8 mouse cellular contexts compared by ENCODE assay signal in genomic region chr14:34501447-34501803, GRCm38 (mm10). TPM values are rescaled to one million over a fixed set of nuclear protein-coding genes. Genes with fewer than 3 reads are reported as not detected.
A peak's percentile ranks its signal among the peaks of the same experiment; 100 is the strongest.
DNase-seq lines count a peak whose midpoint lies in the region; ATAC-seq and TF ChIP-seq lines count a peak whose summit lies in the region.

No protein-coding gene starts in this region.

- H3K27me3 ChIP-seq in heart, embryonic 16.5 days (ENCODE audit: control insufficient read depth, insufficient read depth, low read length), result no peaks in the 10 kb centered on the region; the same call in 1 of the 2 replicates
- peaks cover 12% of the 10 kb centered on the region for H3K27me3 ChIP-seq in midbrain, embryonic 10.5 days (ENCODE audit: low read depth, poor library complexity, severe bottlenecking)

- peak overlapping the region; percentile 76 for H3K4me3 ChIP-seq in left cerebral cortex, adult 2 months
- H3K4me3 ChIP-seq in heart, embryonic 16.5 days (ENCODE audit: low read length), result peak overlapping the region; percentile 87
- H3K4me3 ChIP-seq in midbrain, embryonic 10.5 days, result peak overlapping the region; percentile 89

- no peaks in the 10 kb centered on the region for H3K9me3 ChIP-seq in heart, embryonic 16.5 days (replicated peaks; ENCODE audit: control insufficient read depth, low read length)
- H3K9me3 ChIP-seq in midbrain, embryonic 10.5 days (replicated peaks), result no peaks in the 10 kb centered on the region

- DNase-seq in left cerebral cortex, adult 2 months (ENCODE audit: extremely low spot score in 1 of 2, low spot score in 2 of 2), result no peak
- DNase-seq in left cerebral cortex, postnatal 14 days (ENCODE audit: low spot score in 2 of 2), result no peak
- DNase-seq in ZHBTc4 (ENCODE audit: low read depth, low spot score), result peak; percentile 18
- DNase-seq in midbrain, embryonic 10.5 days (ENCODE audit: low spot score), result no peak
- no peak for DNase-seq in gastrocnemius, postnatal 25 days
- no peak for DNase-seq in gastrocnemius, postnatal 14 days

- no peaks in the 10 kb centered on the region for H3K36me3 ChIP-seq in heart, embryonic 16.5 days (ENCODE audit: control insufficient read depth, insufficient read depth)
- no peaks in the 10 kb centered on the region for H3K36me3 ChIP-seq in midbrain, embryonic 10.5 days

- no peak for ATAC-seq in heart, embryonic 16.5 days (replicated peaks; ENCODE audit: extremely low read depth, insufficient read depth, low FRiP score)
- ATAC-seq in erythroid progenitor cell, adult 5-6 weeks (replicated peaks; ENCODE audit: low FRiP score, poor library complexity, severe bottlenecking), result no peak

- no peak for TF ChIP-seq CTCF in left cerebral cortex, adult 2 months (IDR thresholded peaks at IDR 0.05)

- H3K4me1 ChIP-seq in heart, embryonic 16.5 days (ENCODE audit: control insufficient read depth, insufficient read depth, low read length), result peaks cover 51% of the 10 kb centered on the region
- peaks cover 42% of the 10 kb centered on the region for H3K4me1 ChIP-seq in midbrain, embryonic 10.5 days

- intact Hi-C loops in left cerebral cortex, adult 2 months (cut with DNase I), result loop anchor here (2.0 to 5.0 kb wide), 2 partner anchors 43 to 171 kb away; partner anchors contain the start of gene Wapl
- intact Hi-C loops in left cerebral cortex, postnatal 14 days (cut with DNase I), result loop anchor here (5.0 kb wide), 2 partner anchors 46 to 189 kb away; partner anchors contain the start of genes Glud1 and Shld2
- intact Hi-C loops in gastrocnemius, postnatal 14 days (cut with DNase I; ENCODE audit: low total_unique reads), result loop anchor here (5.0 kb wide), 1 partner anchor 46 kb away; no protein-coding TSS in a partner anchor

- H3K4me2 ChIP-seq in heart, embryonic 16.5 days (ENCODE audit: low read depth, low read length), result peak overlapping the region; percentile 66

- peak overlapping the region; percentile 82; the same call in 1 of the 2 replicates for H3K27ac ChIP-seq in left cerebral cortex, adult 2 months
- peak overlapping the region; percentile 98 for H3K27ac ChIP-seq in heart, embryonic 16.5 days (ENCODE audit: low read length)
- H3K27ac ChIP-seq in midbrain, embryonic 10.5 days (replicated peaks), result peak overlapping the region; percentile 99

- H3K9ac ChIP-seq in heart, embryonic 16.5 days (ENCODE audit: low read length), result peak overlapping the region; percentile 96

- under 1% methylated on average over 16 of the region's 16 CpGs for WGBS in heart, embryonic 16.5 days
- WGBS in midbrain, embryonic 10.5 days, result under 1% methylated on average over 16 of the region's 16 CpGs

RNA-seq across cellular contexts. Expression of gene Bmpr1a, which starts 1.7 kb away (rescaled TPM):
- total RNA-seq in left cerebral cortex, adult 2 months (2021), result 10 to 100 TPM; 31.0 to 35.9 TPM
- total RNA-seq in left cerebral cortex, postnatal 14 days (2021), result 10 to 100 TPM; 31.0 to 34.5 TPM
- polyA plus RNA-seq in heart, embryonic 16.5 days (2015; fragmentation: Nextera tagmentation; extraction: Ambion mirVana), result 27.8 and 36.4 TPM in 2 replicates
- 38.1 and 38.7 TPM in 2 replicates for polyA plus RNA-seq in midbrain, embryonic 10.5 days (2016; fragmentation: Nextera tagmentation; extraction: Ambion mirVana)
- 10 to 100 TPM; 54.4 to 56.6 TPM for total RNA-seq in gastrocnemius, postnatal 25 days (2021)
- 0.84 and 1.4 TPM in 2 replicates for total RNA-seq in erythroid progenitor cell, adult 5-6 weeks (2015; ENCODE audit: low replicate concordance)
- total RNA-seq in erythroid progenitor cell, adult 5-6 weeks (2017; ENCODE audit: low replicate concordance), result 1.2 TPM in 1 of 2 replicates, not detected in the other
- total RNA-seq in gastrocnemius, postnatal 14 days (2021), result 10 to 100 TPM; 65.3 to 69.9 TPM

RNA-seq across cellular contexts. Expression of gene 9230112D13Rik, which starts 21.2 kb away (rescaled TPM):
- total RNA-seq in left cerebral cortex, adult 2 months (2021), result not detected
- not detected for total RNA-seq in left cerebral cortex, postnatal 14 days (2021)
- polyA plus RNA-seq in heart, embryonic 16.5 days (2015; fragmentation: Nextera tagmentation; extraction: Ambion mirVana), result not detected in 2 replicates
- polyA plus RNA-seq in midbrain, embryonic 10.5 days (2016; fragmentation: Nextera tagmentation; extraction: Ambion mirVana), result not detected in 2 replicates
- total RNA-seq in gastrocnemius, postnatal 25 days (2021), result not detected
- not detected in 2 replicates for total RNA-seq in erythroid progenitor cell, adult 5-6 weeks (2015; ENCODE audit: low replicate concordance)
- not detected in 2 replicates for total RNA-seq in erythroid progenitor cell, adult 5-6 weeks (2017; ENCODE audit: low replicate concordance)
- total RNA-seq in gastrocnemius, postnatal 14 days (2021), result not detected

Comparison
In these comparisons a context has a peak if more than half of its experiments do, and no peak if none do; other contexts are left out.
1. RNA of gene Bmpr1a, which starts 1.7 kb away (total RNA-seq): 65.3 to 69.9 TPM in gastrocnemius, postnatal 14 days, 54.4 to 56.6 TPM in gastrocnemius, postnatal 25 days, 31.0 to 35.9 TPM in left cerebral cortex, adult 2 months and 31.0 to 34.5 TPM in left cerebral cortex, postnatal 14 days; 0.84 to 1.4 TPM in erythroid progenitor cell, adult 5-6 weeks; every median in the first group is over 10 times any median in the second.
2. Peak in every context shown above with its lines, with median percentiles within 50 percentile points of each other: H3K27ac ChIP-seq and H3K4me3 ChIP-seq.